Mouse (Mus musculus): ENCODE measurements at regions not wholly inside any gene's neighbourhood (a gene's known extent, or its start where the extent isn't known, plus 50 kb on each side); places are given as distances from the start of the nearest gene placed in this dataset.

DNA sequence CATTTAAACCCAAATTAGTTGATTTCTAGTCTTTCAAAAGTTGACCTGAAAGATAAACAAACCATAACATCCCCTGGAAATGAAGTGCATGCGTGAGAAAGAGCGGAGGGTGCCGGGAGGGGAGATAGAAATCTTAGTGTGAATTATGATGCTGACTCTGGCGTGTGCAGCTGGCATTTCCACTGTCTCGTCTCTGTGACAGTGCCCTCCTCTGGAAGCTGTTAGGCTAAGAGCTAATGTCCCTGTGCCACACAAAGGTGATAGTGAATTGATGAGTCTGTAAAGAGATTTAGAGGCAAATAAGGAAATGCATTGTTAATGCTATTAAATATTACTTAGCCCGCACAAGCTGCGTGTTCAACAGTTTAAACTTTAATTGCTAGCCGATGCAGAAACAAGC, 292.6 kb downstream of the Nkx6-1 start:
- peak; percentile 23; the same call in 1 of the 2 replicates for TF ChIP-seq CTCF (IDR thresholded peaks at IDR 0.05; ENCODE audit: borderline replicate concordance, extremely low read depth, insufficient read depth, insufficient read length)
- no peak for TF ChIP-seq POLR2A (IDR thresholded peaks at IDR 0.05; ENCODE audit: borderline replicate concordance, extremely low read depth, insufficient read depth, insufficient read length, poor library complexity, severe bottlenecking)

Measured in brain, embryonic 14.5 days (tissue).